Mouse (Mus musculus) thymus, adult 2 months (tissue): ENCODE measurements around the gene Pmp22.

Experiments
- CTCF ChIP-seq: fragments of 200-500 bp; IDR thresholded peaks from 2 replicates; pipeline ENCODE4 v1.5.1; 2012; ENCODE audit warnings: mild to moderate bottlenecking, control low read depth, low read length, moderate library complexity, borderline replicate concordance; ENCODE audit not compliant: control insufficient read depth, poor library complexity, insufficient read depth; ENCODE audit errors: extremely low read depth
- POLR2A ChIP-seq: fragments of 200-500 bp; IDR thresholded peaks from 2 replicates; pipeline ENCODE4 v1.6.1; 2012; ENCODE audit warnings: mild to moderate bottlenecking, low read length, control low read depth, moderate library complexity; ENCODE audit not compliant: control insufficient read depth, poor library complexity, insufficient read depth; ENCODE audit errors: extremely low read depth

DNA sequence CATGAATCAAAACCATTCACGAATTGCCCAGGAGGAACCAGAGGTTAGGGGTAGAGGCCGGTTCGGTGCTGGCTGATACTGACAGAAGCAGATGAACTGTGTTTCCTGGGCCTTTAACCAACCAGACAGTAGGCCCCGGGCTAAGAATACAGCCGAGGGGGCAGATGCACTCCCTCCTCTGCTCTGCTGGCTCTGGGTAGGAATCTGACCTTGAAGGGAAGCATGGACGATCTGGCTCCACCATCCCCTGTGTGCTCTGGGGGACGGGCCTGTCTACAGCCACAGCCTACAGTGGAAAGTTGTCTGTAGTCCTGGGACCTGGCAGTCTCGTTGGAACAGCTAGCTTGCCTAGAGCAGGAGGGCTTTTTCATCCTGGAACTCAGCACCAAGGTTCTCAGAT lies 14.7 kb downstream of the Pmp22 start:
- TF ChIP-seq CTCF (no peak), POLR2A (no peak)
